Mouse (Mus musculus): Measurements from ENCODE around the gene Ska2.

DNA sequence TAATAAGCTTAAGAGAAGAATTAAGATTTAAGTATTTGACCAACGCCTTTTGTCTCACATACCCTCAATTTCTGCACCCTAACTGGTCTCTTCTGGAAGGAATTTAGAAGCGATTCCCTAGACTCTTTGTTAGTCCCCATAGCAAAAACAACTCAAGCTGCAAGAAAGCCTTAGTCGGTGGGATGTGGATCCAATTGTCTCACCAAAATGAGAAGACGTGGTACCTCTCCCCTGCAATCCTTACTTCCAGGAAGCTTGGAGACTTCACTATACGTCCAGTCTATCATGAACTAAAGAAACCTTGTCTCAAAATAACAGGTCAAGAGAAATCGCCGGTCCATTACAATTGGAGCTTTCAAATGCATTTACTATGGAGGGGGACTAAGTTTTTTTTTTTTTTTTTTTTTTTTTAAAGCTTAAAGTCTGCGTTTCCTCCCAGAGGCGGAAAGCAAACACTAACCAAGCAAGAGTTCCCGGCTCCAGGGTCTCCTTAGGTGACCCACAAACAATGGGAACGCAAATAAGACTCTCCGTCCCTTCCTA is 17.3 kb downstream of the Ska2 start:
- no peak for TF ChIP-seq CTCF (IDR thresholded peaks at IDR 0.05; ENCODE audit: borderline replicate concordance, extremely low read depth, insufficient read depth, insufficient read length)
- TF ChIP-seq POLR2A (IDR thresholded peaks at IDR 0.05; ENCODE audit: borderline replicate concordance, extremely low read depth, insufficient read depth, insufficient read length, poor library complexity, severe bottlenecking) = no peak
